ENCODE assay signal across 21 mouse cellular contexts in the genomic region with DNA sequence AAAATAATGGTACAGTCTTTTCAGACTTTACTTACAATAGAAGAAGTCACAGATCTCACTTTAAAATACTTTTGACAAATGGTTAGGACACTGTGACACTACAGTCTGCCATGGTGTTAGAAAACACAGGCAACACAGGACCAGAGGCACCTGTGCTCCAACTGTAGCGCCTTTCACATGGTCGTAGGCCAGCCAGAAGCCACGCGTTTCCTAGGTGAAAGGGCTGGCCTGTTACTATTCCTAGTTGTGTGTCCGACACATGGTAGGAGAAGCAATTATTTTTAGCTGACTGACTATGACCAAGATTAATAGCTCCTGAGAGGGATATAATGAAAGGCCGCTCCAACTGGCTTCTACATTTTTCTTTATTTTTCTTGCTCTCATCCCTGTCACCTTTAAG. TPM values are rescaled to one million over a fixed set of nuclear protein-coding genes. Genes with fewer than 3 reads are reported as not detected.
DNase-seq lines count a peak whose midpoint lies in the region; ATAC-seq and TF ChIP-seq lines count a peak whose summit lies in the region.
"Had no signal": no experiment of that assay in that cellular context is flagged by ENCODE, and none has a peak within 500 bp of the region (broad histone marks: within the 10 kb centered on the region; RNA-seq: fewer than 3 reads in every experiment).

No protein-coding gene starts in this region.

- ATAC-seq in hindbrain, embryonic 11.5 days (ENCODE audit: low FRiP score): no peak
- ATAC-seq in hindbrain, embryonic 14.5 days (ENCODE audit: low FRiP score): no peak
- 0 out of 2 replicates have a peak, but pooled peaks have one; percentile 29 for ATAC-seq in heart, embryonic 12.5 days (ENCODE audit: insufficient number of reproducible peaks, low FRiP score)
- peak; percentile 86 for ATAC-seq in heart, postnatal 0 days (ENCODE audit: insufficient read depth, low read depth)
- no peak for ATAC-seq in kidney, embryonic 15.5 days (replicated peaks; ENCODE audit: low FRiP score)
- ATAC-seq: forebrain, postnatal 0 days; hindbrain, embryonic 16.5 days; intestine, postnatal 0 days had no signal

- H3K4me3 ChIP-seq in gastrocnemius, adult 2 months: peak overlapping the region; percentile 46
- no peak overlapping the region for H3K4me3 ChIP-seq in hindbrain, embryonic 11.5 days (ENCODE audit: low read depth, low read length)
- no peak overlapping the region for H3K4me3 ChIP-seq in hindbrain, embryonic 14.5 days (replicated peaks; ENCODE audit: low read length)
- no peak overlapping the region for H3K4me3 ChIP-seq in heart, embryonic 12.5 days
- H3K4me3 ChIP-seq in heart, postnatal 0 days (ENCODE audit: low read depth, low read length): no peak overlapping the region
- H3K4me3 ChIP-seq in kidney, embryonic 15.5 days (replicated peaks): no peak overlapping the region
- H3K4me3 ChIP-seq: embryonic facial prominence, embryonic 12.5 days; liver, embryonic 13.5 days; neural tube, embryonic 12.5 days had no signal

- no peak for TF ChIP-seq EP300 in heart, postnatal 0 days (IDR thresholded peaks at IDR 0.05; ENCODE audit: low read depth)

- WGBS in hindbrain, embryonic 11.5 days: 59% methylated on average over 6 of the region's 6 CpGs
- 55% methylated on average over 6 of the region's 6 CpGs for WGBS in hindbrain, embryonic 14.5 days
- 39% methylated on average over 6 of the region's 6 CpGs for WGBS in heart, embryonic 12.5 days
- 38% methylated on average over 6 of the region's 6 CpGs for WGBS in heart, postnatal 0 days
- 74% methylated on average over 6 of the region's 6 CpGs for WGBS in kidney, embryonic 15.5 days

- H3K4me1 ChIP-seq in hindbrain, embryonic 11.5 days (replicated peaks; ENCODE audit: control insufficient read depth, insufficient read depth, low read length): peaks cover 6% of the 10 kb centered on the region; the same call in 1 of the 2 replicates
- H3K4me1 ChIP-seq in hindbrain, embryonic 14.5 days (replicated peaks; ENCODE audit: control insufficient read depth, insufficient read depth, low read length): peaks cover 11% of the 10 kb centered on the region; the same call in 1 of the 2 replicates
- peaks cover 36% of the 10 kb centered on the region for H3K4me1 ChIP-seq in heart, embryonic 12.5 days (replicated peaks)
- peaks cover 44% of the 10 kb centered on the region for H3K4me1 ChIP-seq in heart, postnatal 0 days (ENCODE audit: control insufficient read depth, insufficient read depth)
- H3K4me1 ChIP-seq in kidney, embryonic 15.5 days: peaks cover 21% of the 10 kb centered on the region

- DNase-seq in gastrocnemius, adult 2 months: peak; percentile 70
- DNase-seq in gastrocnemius, postnatal 10 days: no peak
- no peak for DNase-seq in hindbrain, embryonic 11.5 days (ENCODE audit: low spot score)
- DNase-seq in hindbrain, embryonic 14.5 days (ENCODE audit: low spot score): no peak
- peak; percentile 57 for DNase-seq in heart, postnatal 0 days (ENCODE audit: low spot score)
- DNase-seq: adrenal gland, postnatal 10 days; cerebellum, adult 18-20 months; cerebellum, postnatal 14 days; forebrain, postnatal 0 days; kidney, postnatal 36 days; liver, embryonic 13.5 days; lung, adult 2 months; midbrain, embryonic 14.5 days; thymus, adult 2 months; thymus, postnatal 4 days had no signal

- no peaks in the 10 kb centered on the region for H3K36me3 ChIP-seq in hindbrain, embryonic 11.5 days (ENCODE audit: control insufficient read depth, insufficient read depth, low read length)
- no peaks in the 10 kb centered on the region for H3K36me3 ChIP-seq in hindbrain, embryonic 14.5 days (replicated peaks; ENCODE audit: control insufficient read depth, insufficient read depth)
- no peaks in the 10 kb centered on the region for H3K36me3 ChIP-seq in heart, embryonic 12.5 days
- no peaks in the 10 kb centered on the region for H3K36me3 ChIP-seq in heart, postnatal 0 days (replicated peaks; ENCODE audit: control insufficient read depth, insufficient read depth, low read length)
- H3K36me3 ChIP-seq in kidney, embryonic 15.5 days: no peaks in the 10 kb centered on the region
- H3K36me3 ChIP-seq: embryonic facial prominence, embryonic 12.5 days; liver, embryonic 13.5 days; neural tube, embryonic 12.5 days had no signal

- no peak overlapping the region for H3K9ac ChIP-seq in hindbrain, embryonic 11.5 days (ENCODE audit: low read depth, low read length)
- no peak overlapping the region for H3K9ac ChIP-seq in hindbrain, embryonic 14.5 days
- H3K9ac ChIP-seq in heart, embryonic 12.5 days: no peak overlapping the region
- H3K9ac ChIP-seq in heart, postnatal 0 days (replicated peaks; ENCODE audit: low read depth, low read length): no peak overlapping the region
- H3K9ac ChIP-seq in kidney, embryonic 15.5 days: no peak overlapping the region
- H3K9ac ChIP-seq: embryonic facial prominence, embryonic 12.5 days; forebrain, postnatal 0 days; liver, embryonic 13.5 days; neural tube, embryonic 12.5 days had no signal

- intact Hi-C loops in gastrocnemius, adult 2 months (cut with DNase I): loop anchor here (5.0 kb wide), 1 partner anchor 37 kb away; no protein-coding TSS in a partner anchor

- H3K27ac ChIP-seq in gastrocnemius, adult 2 months: peak overlapping the region; percentile 88
- H3K27ac ChIP-seq in hindbrain, embryonic 11.5 days (ENCODE audit: low read depth, low read length): 0 out of 2 replicates have a peak overlapping the region, but pooled peaks have one; percentile 27
- H3K27ac ChIP-seq in hindbrain, embryonic 14.5 days: no peak overlapping the region
- peak overlapping the region; percentile 41; the same call in 1 of the 2 replicates for H3K27ac ChIP-seq in heart, embryonic 12.5 days (ENCODE audit: poor library complexity, severe bottlenecking)
- H3K27ac ChIP-seq in heart, postnatal 0 days (ENCODE audit: low read depth): peak overlapping the region; percentile 75
- H3K27ac ChIP-seq in kidney, embryonic 15.5 days: no peak overlapping the region
- H3K27ac ChIP-seq: embryonic facial prominence, embryonic 12.5 days; liver, embryonic 13.5 days; neural tube, embryonic 12.5 days had no signal

- H3K27me3 ChIP-seq in hindbrain, embryonic 11.5 days (ENCODE audit: control insufficient read depth, insufficient read depth, low read length): peaks cover 8% of the 10 kb centered on the region
- H3K27me3 ChIP-seq in hindbrain, embryonic 14.5 days (ENCODE audit: control insufficient read depth, insufficient read depth, low read length): peaks cover 7% of the 10 kb centered on the region; the same call in 1 of the 2 replicates
- H3K27me3 ChIP-seq in heart, embryonic 12.5 days (replicated peaks): no peaks in the 10 kb centered on the region
- H3K27me3 ChIP-seq in heart, postnatal 0 days (ENCODE audit: control insufficient read depth, insufficient read depth, low read length): no peaks in the 10 kb centered on the region
- H3K27me3 ChIP-seq in kidney, embryonic 15.5 days: no peaks in the 10 kb centered on the region
- H3K27me3 ChIP-seq: embryonic facial prominence, embryonic 12.5 days; liver, embryonic 13.5 days had no signal

- H3K9me3 ChIP-seq in hindbrain, embryonic 11.5 days (ENCODE audit: control insufficient read depth, low read length): no peaks in the 10 kb centered on the region
- H3K9me3 ChIP-seq in hindbrain, embryonic 14.5 days (ENCODE audit: control insufficient read depth, low read length): no peaks in the 10 kb centered on the region
- H3K9me3 ChIP-seq in heart, embryonic 12.5 days (replicated peaks): no peaks in the 10 kb centered on the region
- H3K9me3 ChIP-seq in heart, postnatal 0 days (replicated peaks; ENCODE audit: control insufficient read depth, low read length): no peaks in the 10 kb centered on the region
- no peaks in the 10 kb centered on the region for H3K9me3 ChIP-seq in kidney, embryonic 15.5 days (replicated peaks)
- H3K9me3 ChIP-seq: embryonic facial prominence, embryonic 12.5 days; liver, embryonic 13.5 days; neural tube, embryonic 12.5 days had no signal

- H3K4me2 ChIP-seq in hindbrain, embryonic 11.5 days (replicated peaks; ENCODE audit: low read depth, low read length): no peak overlapping the region
- no peak overlapping the region for H3K4me2 ChIP-seq in hindbrain, embryonic 14.5 days (replicated peaks)
- 0 out of 2 replicates have a peak overlapping the region, but pooled peaks have one; percentile 23 for H3K4me2 ChIP-seq in heart, embryonic 12.5 days
- H3K4me2 ChIP-seq in heart, postnatal 0 days (ENCODE audit: low read depth, low read length): peak overlapping the region; percentile 20; the same call in 1 of the 2 replicates
- no peak overlapping the region for H3K4me2 ChIP-seq in kidney, embryonic 15.5 days
- H3K4me2 ChIP-seq: embryonic facial prominence, embryonic 12.5 days; liver, embryonic 13.5 days; neural tube, embryonic 12.5 days had no signal

- no peak for TF ChIP-seq CTCF in gastrocnemius, adult 2 months (IDR thresholded peaks at IDR 0.05)
- no peak for TF ChIP-seq CTCF in heart, postnatal 0 days (IDR thresholded peaks at IDR 0.05; ENCODE audit: low read depth)

RNA-seq across cellular contexts. Expression of a gene that starts 50.9 kb away (rescaled TPM):
- 10 to 100 TPM; 81.7 to 85.5 TPM for total RNA-seq in gastrocnemius, adult 2 months (2021)
- 100 to 1,000 TPM; 116 to 125 TPM for total RNA-seq in gastrocnemius, postnatal 10 days (2021)
- 94.7 and 107 TPM in 2 replicates for polyA plus RNA-seq in hindbrain, embryonic 11.5 days (2014; fragmentation: Nextera tagmentation; extraction: Ambion mirVana)
- polyA plus RNA-seq in hindbrain, embryonic 14.5 days (2014; fragmentation: Nextera tagmentation; extraction: Ambion mirVana): 149 and 180 TPM in 2 replicates
- polyA plus RNA-seq in heart, embryonic 12.5 days (2016; fragmentation: Nextera tagmentation; extraction: Ambion mirVana): 76.6 and 76.7 TPM in 2 replicates
- 43.9 and 50.6 TPM in 2 replicates for total RNA-seq in heart, postnatal 0 days (2014; rRNA removed; ENCODE audit: low replicate concordance)
- polyA plus RNA-seq in heart, postnatal 0 days (2015; fragmentation: Nextera tagmentation; extraction: Ambion mirVana): 39.3 and 41.1 TPM in 2 replicates
- polyA plus RNA-seq in kidney, embryonic 15.5 days (2015; fragmentation: Nextera tagmentation; extraction: Ambion mirVana): 80.4 and 86.9 TPM in 2 replicates

RNA-seq across cellular contexts. Expression of a gene that starts 51.2 kb away (rescaled TPM):
- 1 to 10 TPM; 2.0 to 2.3 TPM for total RNA-seq in gastrocnemius, adult 2 months (2021)
- 1 to 10 TPM; 2.6 to 4.5 TPM for total RNA-seq in gastrocnemius, postnatal 10 days (2021)
- 11.8 and 19.4 TPM in 2 replicates for polyA plus RNA-seq in hindbrain, embryonic 11.5 days (2014; fragmentation: Nextera tagmentation; extraction: Ambion mirVana)
- polyA plus RNA-seq in hindbrain, embryonic 14.5 days (2014; fragmentation: Nextera tagmentation; extraction: Ambion mirVana): 12.9 and 14.2 TPM in 2 replicates
- polyA plus RNA-seq in heart, embryonic 12.5 days (2016; fragmentation: Nextera tagmentation; extraction: Ambion mirVana): 8.2 and 9.1 TPM in 2 replicates
- 3.6 and 4.1 TPM in 2 replicates for total RNA-seq in heart, postnatal 0 days (2014; rRNA removed; ENCODE audit: low replicate concordance)
- 4.3 and 4.7 TPM in 2 replicates for polyA plus RNA-seq in heart, postnatal 0 days (2015; fragmentation: Nextera tagmentation; extraction: Ambion mirVana)
- polyA plus RNA-seq in kidney, embryonic 15.5 days (2015; fragmentation: Nextera tagmentation; extraction: Ambion mirVana): 10.7 and 14.4 TPM in 2 replicates

Comparison
In these comparisons a context has a peak if more than half of its experiments do, and no peak if none do; other contexts are left out.
1. DNase-seq: peak in gastrocnemius, adult 2 months (single experiment) and heart, postnatal 0 days (single experiment); none in gastrocnemius, postnatal 10 days (single experiment), hindbrain, embryonic 11.5 days (single experiment) and hindbrain, embryonic 14.5 days (single experiment).
2. H3K27ac ChIP-seq: peak in gastrocnemius, adult 2 months (single experiment), hindbrain, embryonic 11.5 days (single experiment), heart, embryonic 12.5 days (single experiment) and heart, postnatal 0 days (single experiment); none in hindbrain, embryonic 14.5 days (single experiment) and kidney, embryonic 15.5 days (single experiment).
3. ATAC-seq: peak in heart, embryonic 12.5 days (single experiment) and heart, postnatal 0 days (single experiment); none in hindbrain, embryonic 11.5 days (single experiment), hindbrain, embryonic 14.5 days (single experiment) and kidney, embryonic 15.5 days (single experiment).
4. H3K4me2 ChIP-seq: peak in heart, embryonic 12.5 days (single experiment) and heart, postnatal 0 days (single experiment); none in hindbrain, embryonic 11.5 days (single experiment), hindbrain, embryonic 14.5 days (single experiment) and kidney, embryonic 15.5 days (single experiment).